Mouse (Mus musculus) left cerebral cortex, postnatal 4 days (tissue): Measurements from ENCODE around the gene Esr1. TPM values are rescaled to one million over a fixed set of nuclear protein-coding genes. Genes with fewer than 3 reads are reported as not detected.
"Not testable (repeated sequence)": the region's sequence is repeated elsewhere in the genome, so short reads cannot be mapped to it uniquely, and the experiment has no call there.

Experiments
- DNase-seq: peaks from one replicate; pipeline ENCODE4 v3.0.0-alpha.2; 2022
- intact Hi-C: fragments of 180-260 bp; cut with DNase I; formaldehyde crosslinking; loops from one replicate; pipeline ENCODE4 v1.15.1; 2025
- total RNA-seq, 2 experiments: library from RNA; stranded (reverse); gene quantifications; 2 replicates each; pipeline ENCODE4 v1.2.3; 2021

Gene Esr1
- 1 to 10 TPM; 3.5 to 3.9 TPM for total RNA-seq

GRCm38 (mm10) chr10:4611386-4612155, at the start of gene Esr1:
TSS of gene Esr1 (plus strand) at chr10:4611593.
- no peak for DNase-seq
- intact Hi-C loops, result no loop called here

- DNase-seq, result no peak
- intact Hi-C loops, result no loop called here
Observed at GRCm38 (mm10) chr10:4565148-4565547, 46.2 kb upstream of the Esr1 start.

GRCm38 (mm10) chr10:4570778-4571177, 40.6 kb upstream of the Esr1 start:
- DNase-seq, result no peak
- intact Hi-C loops, result no loop called here

- DNase-seq, result no peak
- intact Hi-C loops, result no loop called here
Observed at GRCm38 (mm10) chr10:4571304-4571703, 40.1 kb upstream of the Esr1 start.

- intact Hi-C loops, result no loop called here
- no peak for DNase-seq
Observed at GRCm38 (mm10) chr10:4581905-4582304, 29.5 kb upstream of the Esr1 start.

GRCm38 (mm10) chr10:4586691-4587090, 24.7 kb upstream of the Esr1 start:
- DNase-seq, result no peak
- intact Hi-C loops, result no loop called here

- intact Hi-C loops, result no loop called here
- no peak for DNase-seq
Observed at GRCm38 (mm10) chr10:4589576-4589975, 21.8 kb upstream of the Esr1 start.

GRCm38 (mm10) chr10:4590956-4591355, 20.4 kb upstream of the Esr1 start:
- intact Hi-C loops, result no loop called here
- no peak for DNase-seq

- intact Hi-C loops, result no loop called here
Observed at GRCm38 (mm10) chr10:4593828-4594227, 17.6 kb upstream of the Esr1 start.

GRCm38 (mm10) chr10:4597211-4597610, 14.2 kb upstream of the Esr1 start:
- intact Hi-C loops, result no loop called here
- no peak for DNase-seq

More at GRCm38 (mm10) chr10:4593828-4594227, 17.6 kb upstream of the Esr1 start:
- DNase-seq, result no peak

GRCm38 (mm10) chr10:4598244-4598842, 13.1 kb upstream of the Esr1 start:
- intact Hi-C loops, result no loop called here
- DNase-seq, result peak; percentile 60

GRCm38 (mm10) chr10:4598916-4599315, 12.5 kb upstream of the Esr1 start:
- DNase-seq, result no peak
- intact Hi-C loops, result no loop called here

GRCm38 (mm10) chr10:4599591-4599990, 11.8 kb upstream of the Esr1 start:
- intact Hi-C loops, result no loop called here
- DNase-seq, result no peak

- DNase-seq, result no peak
- intact Hi-C loops, result no loop called here
Observed at GRCm38 (mm10) chr10:4600796-4601474, 10.5 kb upstream of the Esr1 start.

- intact Hi-C loops, DNase-seq: not testable (repeated sequence)
Observed at GRCm38 (mm10) chr10:4601612-4602011, 9.8 kb upstream of the Esr1 start.

GRCm38 (mm10) chr10:4602466-4602865, 8.9 kb upstream of the Esr1 start:
- no peak for DNase-seq
- intact Hi-C loops, result no loop called here

- intact Hi-C loops, result no loop called here
- no peak for DNase-seq
Observed at GRCm38 (mm10) chr10:4604527-4605209, 6.7 kb upstream of the Esr1 start.

GRCm38 (mm10) chr10:4610234-4610633, 1.2 kb upstream of the Esr1 start:
- DNase-seq, result no peak
- intact Hi-C loops, result no loop called here

- intact Hi-C loops, result no loop called here
- DNase-seq, result no peak
Observed at GRCm38 (mm10) chr10:4612313-4613036, 1.1 kb downstream of the Esr1 start.

GRCm38 (mm10) chr10:4618026-4618425, 6.6 kb downstream of the Esr1 start:
- intact Hi-C loops, result no loop called here
- DNase-seq, result no peak

- DNase-seq, result no peak
- intact Hi-C loops, result no loop called here
Observed at GRCm38 (mm10) chr10:4618686-4619085, 7.3 kb downstream of the Esr1 start.
